Mouse (Mus musculus) kidney, embryonic 16.5 days (tissue): ENCODE measurements at regions not wholly inside any gene's neighbourhood (a gene's known extent, or its start where the extent isn't known, plus 50 kb on each side); places are given as distances from the start of the nearest gene placed in this dataset.

Source experiments
- ATAC-seq: fragments of 200-750 bp; cut with Nextera tagmentation; 2 replicates; pipeline ENCODE4 v1.8.0; 2017; ENCODE audit warnings: moderate TSS enrichment; ENCODE audit not compliant: low FRiP score, low TSS enrichment
- H3K27ac ChIP-seq: fragments of 300-500 bp; sonication (generic); 2 replicates; pipeline ENCODE4 v1.5.1; 2014; ENCODE audit warnings: low read length
- H3K27me3 ChIP-seq: fragments of 300-500 bp; sonication (generic); 2 replicates; pipeline ENCODE4 v1.6.1; 2014; ENCODE audit warnings: low read length, control low read depth, mixed read lengths; ENCODE audit not compliant: insufficient read depth
- H3K36me3 ChIP-seq: fragments of 300-500 bp; sonication (generic); 2 replicates; pipeline ENCODE4 v1.6.1; 2014; ENCODE audit warnings: low read length, control low read depth, mixed read lengths; ENCODE audit not compliant: insufficient read depth
- H3K4me1 ChIP-seq: fragments of 300-500 bp; sonication (generic); 2 replicates; pipeline ENCODE4 v1.6.1; 2014; ENCODE audit warnings: low read length, control low read depth, mixed read lengths; ENCODE audit not compliant: insufficient read depth
- H3K4me2 ChIP-seq: fragments of 300-500 bp; sonication (generic); replicated peaks from 2 replicates; pipeline ENCODE4 v1.6.1; 2014; ENCODE audit warnings: low read depth, low read length
- H3K4me3 ChIP-seq: fragments of 300-500 bp; sonication (generic); 2 replicates; pipeline ENCODE4 v1.5.1; 2014; ENCODE audit warnings: mild to moderate bottlenecking, low read length
- H3K9ac ChIP-seq: fragments of 300-500 bp; sonication (generic); replicated peaks from 2 replicates; pipeline ENCODE4 v1.6.1; 2014; ENCODE audit warnings: low read length
- H3K9me3 ChIP-seq: fragments of 300-500 bp; sonication (generic); 2 replicates; pipeline ENCODE4 v1.6.1; 2016; ENCODE audit warnings: low read length, control low read depth
- WGBS: fragments of 180-500 bp; shearing (Covaris S2); extraction: QIAGEN DNeasy Blood & Tissue Kit; methylation state at CpG from one replicate; pipeline ENCODE4 v1.1.7; 2014; 5-methylcytosine and 5-hydroxymethylcytosine counted together

GRCm38 (mm10) chr4:124542696-124543095 is 67.9 kb downstream of the 3100002H09Rik start:
- Histone ChIP-seq H3K27ac (no peak overlapping the region), H3K27me3 (no peaks in the 10 kb centered on the region), H3K4me3 (no peak overlapping the region), H3K9me3 (no peaks in the 10 kb centered on the region), H3K4me1 (no peaks in the 10 kb centered on the region), H3K36me3 (no peaks in the 10 kb centered on the region), H3K4me2 (no peak overlapping the region), H3K9ac (no peak overlapping the region)
- 76% methylated on average over 5 of the region's 5 CpGs for WGBS
- no peak for ATAC-seq

GRCm38 (mm10) chr4:124538471-124538870 is 72.1 kb downstream of the 3100002H09Rik start:
- Histone ChIP-seq H3K9me3 (no peaks in the 10 kb centered on the region), H3K36me3 (no peaks in the 10 kb centered on the region), H3K27ac (no peak overlapping the region), H3K4me1 (no peaks in the 10 kb centered on the region), H3K9ac (no peak overlapping the region), H3K4me2 (no peak overlapping the region), H3K4me3 (no peak overlapping the region), H3K27me3 (0 out of 2 replicates have a peak, but pooled peaks cover 3% of the 10 kb centered on the region)
- no peak for ATAC-seq
- WGBS, result 93% methylated on average over 5 of the region's 5 CpGs

GRCm38 (mm10) chr4:124537681-124538080 is 72.9 kb downstream of the 3100002H09Rik start:
- no peak overlapping the region for H3K27ac ChIP-seq
- no peaks in the 10 kb centered on the region for H3K4me1 ChIP-seq
- no peak for ATAC-seq
- no peak overlapping the region for H3K4me2 ChIP-seq
- H3K36me3 ChIP-seq, result no peaks in the 10 kb centered on the region
- 78% methylated on average over 5 of the region's 5 CpGs for WGBS
- no peak overlapping the region for H3K4me3 ChIP-seq
- no peaks in the 10 kb centered on the region for H3K9me3 ChIP-seq
- 0 out of 2 replicates have a peak, but pooled peaks cover 3% of the 10 kb centered on the region for H3K27me3 ChIP-seq
- no peak overlapping the region for H3K9ac ChIP-seq

GRCm38 (mm10) chr4:124533614-124534013 is 77.0 kb downstream of the 3100002H09Rik start:
- H3K4me1 ChIP-seq, result no peaks in the 10 kb centered on the region
- H3K4me2 ChIP-seq, result no peak overlapping the region
- ATAC-seq, result no peak
- no peaks in the 10 kb centered on the region for H3K36me3 ChIP-seq
- 0 out of 2 replicates have a peak, but pooled peaks cover 4% of the 10 kb centered on the region for H3K27me3 ChIP-seq
- no peak overlapping the region for H3K9ac ChIP-seq
- H3K27ac ChIP-seq, result no peak overlapping the region
- H3K4me3 ChIP-seq, result no peak overlapping the region
- 48% methylated on average over 6 of the region's 6 CpGs for WGBS
- H3K9me3 ChIP-seq, result no peaks in the 10 kb centered on the region

- WGBS, result 54% methylated on average over 9 of the region's 9 CpGs
- H3K9ac ChIP-seq, result no peak overlapping the region
Measured at GRCm38 (mm10) chr4:124530596-124530995, 80.0 kb downstream of the 3100002H09Rik start.

GRCm38 (mm10) chr4:124526822-124527221 is 83.8 kb downstream of the 3100002H09Rik start:
- Histone ChIP-seq H3K9me3 (no peaks in the 10 kb centered on the region), H3K4me2 (no peak overlapping the region), H3K27me3 (peaks cover 25% of the 10 kb centered on the region), H3K4me3 (no peak overlapping the region), H3K27ac (no peak overlapping the region), H3K4me1 (peaks cover 22% of the 10 kb centered on the region), H3K36me3 (no peaks in the 10 kb centered on the region), H3K9ac (no peak overlapping the region)
- WGBS, result 7% methylated on average over 10 of the region's 10 CpGs
- peak; percentile 83; the same call in 1 of the 2 replicates for ATAC-seq

More at GRCm38 (mm10) chr4:124530596-124530995, 80.0 kb downstream of the 3100002H09Rik start:
- H3K4me1 ChIP-seq, result peaks cover 22% of the 10 kb centered on the region
- no peak overlapping the region for H3K4me2 ChIP-seq
- no peaks in the 10 kb centered on the region for H3K36me3 ChIP-seq
- no peak for ATAC-seq
- no peak overlapping the region for H3K4me3 ChIP-seq
- H3K27ac ChIP-seq, result no peak overlapping the region
- H3K9me3 ChIP-seq, result no peaks in the 10 kb centered on the region
- 0 out of 2 replicates have a peak, but pooled peaks cover 9% of the 10 kb centered on the region for H3K27me3 ChIP-seq

GRCm38 (mm10) chr4:124526362-124526761 is 84.2 kb downstream of the 3100002H09Rik start:
- ATAC-seq, result no peak; the same call in 1 of the 2 replicates
- Histone ChIP-seq H3K27me3 (peaks cover 30% of the 10 kb centered on the region), H3K4me3 (no peak overlapping the region), H3K4me1 (peaks cover 22% of the 10 kb centered on the region), H3K4me2 (no peak overlapping the region), H3K9me3 (no peaks in the 10 kb centered on the region), H3K27ac (no peak overlapping the region), H3K36me3 (no peaks in the 10 kb centered on the region), H3K9ac (no peak overlapping the region)
- 8% methylated on average over 9 of the region's 9 CpGs for WGBS

GRCm38 (mm10) chr4:124520309-124520708 is 90.3 kb downstream of the 3100002H09Rik start:
- Histone ChIP-seq H3K9ac (no peak overlapping the region), H3K4me2 (no peak overlapping the region), H3K4me3 (no peak overlapping the region), H3K4me1 (peaks cover 6% of the 10 kb centered on the region; the same call in 1 of the 2 replicates), H3K36me3 (no peaks in the 10 kb centered on the region), H3K27me3 (peaks cover 28% of the 10 kb centered on the region), H3K27ac (no peak overlapping the region), H3K9me3 (no peaks in the 10 kb centered on the region)
- ATAC-seq, result peak; percentile 15; the same call in 1 of the 2 replicates
- WGBS, result 26% methylated on average over 9 of the region's 9 CpGs

- H3K27ac ChIP-seq, result no peak overlapping the region
- peaks cover 20% of the 10 kb centered on the region; the same call in 1 of the 2 replicates for H3K27me3 ChIP-seq
- no peaks in the 10 kb centered on the region for H3K36me3 ChIP-seq
- no peak overlapping the region for H3K9ac ChIP-seq
- H3K4me1 ChIP-seq, result no peaks in the 10 kb centered on the region
- no peaks in the 10 kb centered on the region for H3K9me3 ChIP-seq
- ATAC-seq, result no peak
- H3K4me2 ChIP-seq, result no peak overlapping the region
- no peak overlapping the region for H3K4me3 ChIP-seq
- WGBS, result 70% methylated on average over 16 of the region's 16 CpGs
Measured at GRCm38 (mm10) chr4:124511761-124512160, 98.8 kb downstream of the 3100002H09Rik start.

- no peak overlapping the region for H3K9ac ChIP-seq
- H3K4me2 ChIP-seq, result no peak overlapping the region
- H3K27me3 ChIP-seq, result peaks cover 18% of the 10 kb centered on the region; the same call in 1 of the 2 replicates
- no peaks in the 10 kb centered on the region for H3K9me3 ChIP-seq
- no peaks in the 10 kb centered on the region for H3K4me1 ChIP-seq
- H3K27ac ChIP-seq, result no peak overlapping the region
- no peaks in the 10 kb centered on the region for H3K36me3 ChIP-seq
- H3K4me3 ChIP-seq, result no peak overlapping the region
- ATAC-seq, result no peak
- 78% methylated on average over 3 of the region's 3 CpGs for WGBS
Measured at GRCm38 (mm10) chr4:124510816-124511215, 99.8 kb downstream of the 3100002H09Rik start.
